Mouse (Mus musculus) hindbrain, embryonic 15.5 days (tissue): ENCODE results near the gene Eif2ak1. TPM values are rescaled to one million over a fixed set of nuclear protein-coding genes. Genes with fewer than 3 reads are reported as not detected.
"Not testable (repeated sequence)": the region's sequence is repeated elsewhere in the genome, so short reads cannot be mapped to it uniquely, and the experiment has no call there.

Experiments used
- ATAC-seq: fragments of 200-750 bp; cut with Nextera tagmentation; 2 replicates; pipeline ENCODE4 v1.8.0; 2017; ENCODE audit warnings: low read depth, moderate number of reproducible peaks, moderate TSS enrichment; ENCODE audit not compliant: low FRiP score
- H3K27ac ChIP-seq: fragments of 300-500 bp; sonication (generic); replicated peaks from 2 replicates; pipeline ENCODE4 v1.5.1; 2015; ENCODE audit warnings: mild to moderate bottlenecking, inconsistent platforms
- H3K27me3 ChIP-seq: fragments of 300-500 bp; sonication (generic); 2 replicates; pipeline ENCODE4 v1.6.1; 2015; ENCODE audit warnings: control low read depth, inconsistent platforms
- H3K36me3 ChIP-seq: fragments of 300-500 bp; sonication (generic); 2 replicates; pipeline ENCODE4 v1.6.1; 2015; ENCODE audit warnings: control low read depth, inconsistent platforms
- H3K4me1 ChIP-seq: fragments of 300-500 bp; sonication (generic); replicated peaks from 2 replicates; pipeline ENCODE4 v1.6.1; 2015; ENCODE audit warnings: control low read depth, inconsistent platforms
- H3K4me2 ChIP-seq: fragments of 300-500 bp; sonication (generic); 2 replicates; pipeline ENCODE4 v1.6.1; 2015; ENCODE audit warnings: moderate library complexity, mild to moderate bottlenecking, inconsistent platforms
- H3K4me3 ChIP-seq: fragments of 300-500 bp; sonication (generic); 2 replicates; pipeline ENCODE4 v1.5.1; 2015; ENCODE audit warnings: mild to moderate bottlenecking, inconsistent platforms
- H3K9ac ChIP-seq: fragments of 300-500 bp; sonication (generic); 2 replicates; pipeline ENCODE4 v1.6.1; 2015; ENCODE audit warnings: inconsistent platforms
- H3K9me3 ChIP-seq: fragments of 300-500 bp; sonication (generic); 2 replicates; pipeline ENCODE4 v1.6.1; 2016; ENCODE audit warnings: control low read depth, inconsistent platforms
- WGBS: fragments of 180-500 bp; shearing (Covaris S2); methylation state at CpG from one replicate; pipeline ENCODE4 v1.1.7; 2015; 5-methylcytosine and 5-hydroxymethylcytosine counted together
- polyA plus RNA-seq: library from polyadenylated mRNA; unstranded; fragments of >200 nt; fragmentation: Nextera tagmentation; extraction: Ambion mirVana; gene quantifications from 2 replicates; pipeline ENCODE4 v1.2.1, GENCODE M21; 2015

Eif2ak1 gene
- polyA plus RNA-seq = 43.3 and 49.0 TPM in 2 replicates

DNA sequence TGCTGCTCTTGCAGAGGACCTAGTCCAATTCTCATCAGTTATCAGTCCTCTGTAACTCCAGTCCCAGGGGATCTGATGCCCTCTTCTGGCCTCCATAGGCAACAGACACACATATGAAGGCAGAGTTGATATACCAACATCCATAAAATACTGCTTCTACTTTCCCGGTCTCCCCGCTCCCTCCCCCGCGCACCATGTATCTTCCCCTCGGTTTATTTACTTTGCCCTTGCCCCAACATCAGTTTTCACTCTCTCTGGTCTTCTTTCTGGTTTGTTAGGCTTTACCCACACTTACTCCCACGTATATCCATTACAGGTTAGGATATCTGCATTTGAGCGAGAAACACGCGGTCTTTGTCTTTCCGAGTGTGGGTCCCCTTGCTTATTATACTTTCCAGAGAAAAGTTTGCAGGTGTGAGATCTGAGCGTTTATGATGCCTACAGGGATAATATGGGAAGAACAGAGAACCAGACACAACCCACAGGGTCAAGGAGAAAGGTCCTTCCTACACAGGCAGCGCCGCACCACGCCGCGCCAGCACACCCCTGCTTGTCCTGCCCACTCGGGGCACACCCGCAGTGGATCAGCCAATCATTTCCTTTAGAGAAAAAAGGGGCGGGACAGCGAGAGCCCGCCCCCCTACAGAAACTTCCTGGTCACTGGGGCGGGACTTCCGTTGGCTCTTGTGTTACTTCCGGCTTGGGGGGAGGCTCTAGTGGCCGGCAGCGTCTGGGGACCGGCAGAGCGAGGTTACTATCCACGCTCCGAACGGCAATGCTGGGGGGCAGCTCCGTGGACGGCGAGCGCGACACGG lies at the start of gene Eif2ak1:
Gene Eif2ak1 (plus strand): TSS at position 673 of the 815 bp plus-strand sequence.
- peaks cover 16% of the 10 kb centered on the region for H3K4me1 ChIP-seq
- WGBS = under 1% methylated on average over 37 of the region's 37 CpGs
- H3K9me3 ChIP-seq = no peaks in the 10 kb centered on the region
- H3K27me3 ChIP-seq = no peaks in the 10 kb centered on the region
- ATAC-seq = peak; percentile 99
- peak within 1 kb of the TSS; percentile 75 for H3K9ac ChIP-seq
- H3K4me2 ChIP-seq = peak within 1 kb of the TSS; percentile 63
- H3K27ac ChIP-seq = peak within 1 kb of the TSS; percentile 77
- no peaks in the 10 kb centered on the region for H3K36me3 ChIP-seq
- peak within 1 kb of the TSS; percentile 69 for H3K4me3 ChIP-seq

DNA sequence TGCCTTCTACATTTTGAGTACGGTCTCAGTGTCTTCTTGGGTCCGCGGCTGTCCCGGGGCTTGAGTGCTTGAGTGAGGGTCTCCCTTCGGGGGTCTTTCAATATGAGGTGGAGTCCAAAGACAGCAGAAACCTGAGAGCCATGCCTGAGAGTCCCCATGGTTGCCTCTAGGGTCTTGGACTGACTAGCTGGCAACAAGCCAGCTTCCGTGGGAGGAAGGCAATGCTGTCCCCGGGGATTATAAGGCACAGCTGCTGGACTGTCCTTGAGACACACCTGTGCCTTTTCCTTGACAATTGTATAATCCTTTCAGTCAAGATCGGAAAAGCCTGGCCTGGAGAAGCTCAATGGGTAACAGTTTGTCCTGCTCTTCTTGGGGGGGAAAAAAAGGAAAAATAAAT lies 35.6 kb upstream of the Eif2ak1 start:
- H3K27me3 ChIP-seq = no peaks in the 10 kb centered on the region
- no peaks in the 10 kb centered on the region for H3K36me3 ChIP-seq
- WGBS = 90% methylated on average over 8 of the region's 8 CpGs
- no peak overlapping the region for H3K27ac ChIP-seq
- no peak overlapping the region for H3K9ac ChIP-seq
- no peaks in the 10 kb centered on the region for H3K9me3 ChIP-seq
- no peak for ATAC-seq
- H3K4me2 ChIP-seq = no peak overlapping the region
- no peaks in the 10 kb centered on the region for H3K4me1 ChIP-seq
- H3K4me3 ChIP-seq = no peak overlapping the region

DNA sequence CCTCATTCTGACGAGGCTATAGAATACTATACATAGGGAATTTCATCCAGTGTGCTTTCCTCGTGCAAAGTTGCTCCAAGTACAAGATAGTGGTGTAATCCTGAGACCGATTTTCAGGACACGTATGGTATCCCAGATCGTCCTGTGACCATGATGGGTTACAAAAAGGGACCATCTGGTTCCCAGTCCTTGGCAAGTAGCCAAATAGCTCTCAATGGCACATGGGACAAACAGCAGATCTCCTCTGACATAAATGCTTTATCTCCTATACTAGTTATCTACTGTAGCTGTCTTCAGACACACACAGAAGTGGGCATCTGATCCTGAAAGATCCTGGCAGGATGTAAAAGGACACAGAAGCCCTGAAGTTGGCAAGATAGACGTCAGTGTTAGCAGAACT lies 32.2 kb upstream of the Eif2ak1 start:
- no peaks in the 10 kb centered on the region for H3K4me1 ChIP-seq
- no peak overlapping the region for H3K9ac ChIP-seq
- no peaks in the 10 kb centered on the region for H3K9me3 ChIP-seq
- no peak overlapping the region for H3K4me3 ChIP-seq
- H3K4me2 ChIP-seq = no peak overlapping the region
- no peaks in the 10 kb centered on the region for H3K27me3 ChIP-seq
- ATAC-seq = no peak
- H3K27ac ChIP-seq = no peak overlapping the region
- WGBS = 68% methylated on average over 6 of the region's 6 CpGs
- no peaks in the 10 kb centered on the region for H3K36me3 ChIP-seq

DNA sequence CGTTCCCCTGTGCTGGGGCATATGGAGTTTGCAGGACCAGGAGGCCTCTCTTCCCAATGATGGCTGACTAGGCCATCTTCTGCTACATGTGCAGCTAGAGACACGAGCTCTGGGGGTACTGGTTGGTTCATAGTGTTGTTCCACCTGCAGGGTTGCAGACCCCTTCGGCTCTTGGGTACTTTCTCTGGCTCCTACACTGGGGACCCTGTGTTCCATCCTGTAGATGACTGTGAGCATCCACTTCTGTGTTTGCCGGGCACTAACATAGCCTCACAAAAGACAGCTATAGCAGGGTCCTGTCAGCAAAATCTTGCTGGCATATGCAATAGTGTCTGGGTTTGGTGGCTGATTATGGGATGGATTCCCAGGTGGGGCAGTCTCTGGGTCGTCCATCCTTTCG lies 16.4 kb upstream of the Eif2ak1 start:
- not testable (repeated sequence) for ATAC-seq, H3K27ac ChIP-seq, H3K4me2 ChIP-seq, H3K4me1 ChIP-seq, H3K9me3 ChIP-seq, H3K36me3 ChIP-seq, H3K4me3 ChIP-seq, H3K9ac ChIP-seq, H3K27me3 ChIP-seq
- 91% methylated on average over 6 of the region's 6 CpGs for WGBS

DNA sequence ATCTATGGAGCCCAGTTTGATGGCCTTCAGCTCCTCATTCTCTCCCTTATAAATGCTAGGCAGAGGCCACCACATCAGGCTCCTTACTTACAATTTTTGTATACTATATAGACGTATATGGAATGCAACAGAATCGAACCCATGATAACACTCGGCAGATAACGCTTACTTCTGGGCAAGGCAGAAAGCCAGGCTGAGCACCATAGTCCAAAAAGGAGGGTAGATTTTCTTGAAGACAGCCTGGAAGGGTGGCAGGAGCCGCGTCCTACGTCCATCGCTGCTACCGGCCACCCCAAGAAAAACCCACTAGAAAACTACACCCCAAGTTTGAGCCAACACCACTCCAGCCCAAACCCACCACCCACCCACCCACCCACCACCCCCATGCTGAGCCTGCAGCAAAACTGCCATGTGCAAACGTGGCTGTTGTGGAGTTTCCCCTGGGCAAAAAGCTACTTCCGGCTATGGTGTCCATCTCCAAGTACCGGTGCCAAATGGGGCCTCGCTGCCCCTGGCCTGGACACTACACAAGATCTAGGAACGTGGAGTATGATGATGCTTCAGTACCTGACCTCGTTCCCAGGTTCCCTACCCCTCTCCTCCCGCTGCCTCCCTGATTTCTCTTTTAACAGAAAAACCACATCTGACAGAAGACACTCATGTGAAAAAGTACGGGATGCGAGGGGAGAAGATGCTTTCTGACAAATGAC lies 13.4 kb upstream of the Eif2ak1 start:
- H3K4me3 ChIP-seq = no peak overlapping the region
- no peaks in the 10 kb centered on the region for H3K27me3 ChIP-seq
- 87% methylated on average over 18 of the region's 18 CpGs for WGBS
- H3K4me2 ChIP-seq = no peak overlapping the region
- H3K27ac ChIP-seq = no peak overlapping the region
- H3K4me1 ChIP-seq = no peaks in the 10 kb centered on the region
- H3K9ac ChIP-seq = no peak overlapping the region
- H3K36me3 ChIP-seq = no peaks in the 10 kb centered on the region
- no peak for ATAC-seq
- no peaks in the 10 kb centered on the region for H3K9me3 ChIP-seq

DNA sequence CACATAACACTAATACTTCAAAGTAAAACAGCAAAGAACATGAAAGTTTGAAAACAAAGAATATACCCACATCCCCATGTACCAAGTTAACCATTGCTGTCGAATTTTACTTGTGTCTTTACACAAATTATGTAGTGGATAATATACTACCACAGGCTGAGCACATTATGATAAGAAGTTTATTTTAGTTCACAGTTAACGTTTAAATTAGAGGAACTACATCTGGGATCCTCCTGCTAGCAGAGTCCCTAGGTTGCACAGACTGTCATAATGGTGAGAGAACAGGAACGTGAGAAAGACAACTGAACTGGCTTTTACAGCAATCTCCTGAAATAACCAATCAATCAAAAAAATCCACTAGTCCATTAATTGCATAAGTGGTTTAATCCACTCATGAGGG lies 10.3 kb upstream of the Eif2ak1 start:
- 77% methylated on average over 3 of the region's 3 CpGs for WGBS

DNA sequence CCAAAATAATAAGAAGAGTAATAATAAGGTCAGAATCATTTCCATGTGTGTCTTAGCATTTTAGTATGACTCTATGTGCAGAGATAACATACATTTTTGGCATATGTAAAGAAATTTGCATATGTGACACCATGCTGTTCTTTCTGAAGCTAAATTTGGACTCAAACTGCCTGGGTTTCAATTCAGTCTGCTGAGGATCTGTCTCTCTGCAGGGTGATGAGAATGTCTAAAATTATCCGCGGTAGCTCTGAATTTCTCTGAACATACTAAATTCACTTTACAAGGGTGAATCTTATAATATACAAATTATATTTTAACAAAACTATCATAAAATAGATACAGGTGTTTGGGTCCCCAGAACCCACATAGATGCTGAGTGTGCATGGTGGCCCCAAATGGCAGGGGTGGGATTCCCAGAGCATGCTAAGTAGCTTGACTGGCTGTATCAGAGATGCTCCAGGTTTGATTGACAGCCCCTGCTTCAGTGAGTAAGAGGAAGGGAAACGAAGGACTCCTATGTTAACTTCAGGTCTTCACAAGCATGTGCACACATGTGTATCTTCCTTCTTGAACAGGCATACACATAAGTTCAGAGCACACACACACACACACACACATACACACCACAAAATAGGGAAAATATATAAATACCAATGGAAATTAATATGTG lies 8.0 kb upstream of the Eif2ak1 start:
- no peak for ATAC-seq
- no peak overlapping the region for H3K4me2 ChIP-seq
- no peak overlapping the region for H3K9ac ChIP-seq
- no peaks in the 10 kb centered on the region for H3K27me3 ChIP-seq
- no peaks in the 10 kb centered on the region for H3K4me1 ChIP-seq
- H3K9me3 ChIP-seq = no peaks in the 10 kb centered on the region
- H3K4me3 ChIP-seq = no peak overlapping the region
- H3K36me3 ChIP-seq = no peaks in the 10 kb centered on the region
- WGBS = 88% methylated on average over 3 of the region's 3 CpGs
- H3K27ac ChIP-seq = no peak overlapping the region

More for the DNA sequence above, 10.3 kb upstream of the Eif2ak1 start:
- Histone ChIP-seq H3K27ac (no peak overlapping the region), H3K9me3 (no peaks in the 10 kb centered on the region), H3K4me3 (no peak overlapping the region), H3K4me2 (no peak overlapping the region), H3K9ac (no peak overlapping the region), H3K4me1 (no peaks in the 10 kb centered on the region), H3K27me3 (no peaks in the 10 kb centered on the region), H3K36me3 (no peaks in the 10 kb centered on the region)
- no peak for ATAC-seq

DNA sequence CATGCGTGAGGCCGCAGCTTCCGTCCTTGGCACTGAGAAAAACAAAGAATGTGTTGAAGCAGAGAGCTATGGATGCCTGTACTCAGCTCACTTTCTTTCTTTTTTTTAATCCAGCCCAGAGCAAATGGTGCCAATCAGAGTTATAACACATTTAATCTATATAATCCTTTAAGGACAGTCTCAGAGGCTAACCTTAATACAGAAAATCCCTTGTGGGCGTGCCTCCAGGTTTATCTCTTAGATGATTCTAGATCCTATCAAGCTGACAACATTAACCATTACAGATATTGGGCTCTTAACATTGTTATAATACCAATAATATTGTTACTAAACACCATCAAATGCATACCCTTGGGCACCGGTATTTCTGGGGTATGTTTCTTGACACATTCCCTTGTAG lies 5.9 kb upstream of the Eif2ak1 start:
- Histone ChIP-seq H3K4me1 (no peaks in the 10 kb centered on the region), H3K27me3 (no peaks in the 10 kb centered on the region), H3K9ac (no peak overlapping the region), H3K27ac (no peak overlapping the region), H3K4me2 (no peak overlapping the region), H3K4me3 (no peak overlapping the region), H3K9me3 (no peaks in the 10 kb centered on the region), H3K36me3 (no peaks in the 10 kb centered on the region)
- no peak for ATAC-seq
- WGBS = 93% methylated on average over 5 of the region's 5 CpGs

DNA sequence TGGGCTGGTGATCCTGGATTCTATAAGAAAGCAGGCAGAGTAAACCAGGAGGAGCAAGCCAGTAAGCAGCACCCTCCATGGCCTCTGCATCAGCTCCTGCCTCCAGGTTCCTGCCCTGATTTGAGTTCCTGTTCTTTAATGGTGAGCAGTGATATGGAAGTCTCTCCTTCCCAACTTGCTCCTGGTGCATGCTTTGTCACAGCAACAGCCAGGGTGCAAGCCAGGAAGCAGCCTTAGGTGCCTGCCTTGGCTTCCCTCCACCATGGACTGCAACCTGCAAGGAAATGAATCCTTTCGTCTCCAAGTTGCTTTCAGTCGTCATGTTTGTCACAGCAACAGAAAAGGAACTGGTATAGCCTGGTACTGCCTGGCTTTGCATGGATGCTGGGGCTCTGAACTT lies 3.0 kb upstream of the Eif2ak1 start:
- Histone ChIP-seq H3K36me3 (no peaks in the 10 kb centered on the region), H3K27ac (no peak overlapping the region), H3K4me2 (no peak overlapping the region), H3K27me3 (no peaks in the 10 kb centered on the region), H3K4me1 (peaks cover 12% of the 10 kb centered on the region), H3K9me3 (no peaks in the 10 kb centered on the region), H3K9ac (no peak overlapping the region), H3K4me3 (no peak overlapping the region)
- ATAC-seq = no peak
- WGBS = 78% methylated on average over 2 of the region's 2 CpGs

DNA sequence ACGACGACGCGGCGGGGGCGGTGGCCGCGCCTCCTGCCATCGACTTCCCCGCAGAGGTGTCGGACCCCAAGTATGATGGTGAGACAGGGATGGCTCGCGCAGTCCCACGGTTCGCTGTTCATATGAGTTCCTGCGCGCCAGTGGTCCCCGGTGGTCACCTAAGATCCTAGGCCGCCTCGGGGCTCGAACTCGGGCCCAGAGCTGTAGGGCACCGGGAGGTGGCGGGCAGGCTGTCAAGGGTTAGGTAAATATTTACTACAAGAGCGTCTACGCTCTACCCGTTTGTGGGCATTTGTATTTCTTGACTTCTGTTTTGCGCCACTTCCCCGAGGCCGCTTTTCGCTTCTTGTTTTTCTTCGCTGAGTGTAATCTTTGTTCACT lies 333 bp downstream of the Eif2ak1 start:
- peaks cover 16% of the 10 kb centered on the region for H3K4me1 ChIP-seq
- WGBS = under 1% methylated on average over 25 of the region's 32 CpGs

DNA sequence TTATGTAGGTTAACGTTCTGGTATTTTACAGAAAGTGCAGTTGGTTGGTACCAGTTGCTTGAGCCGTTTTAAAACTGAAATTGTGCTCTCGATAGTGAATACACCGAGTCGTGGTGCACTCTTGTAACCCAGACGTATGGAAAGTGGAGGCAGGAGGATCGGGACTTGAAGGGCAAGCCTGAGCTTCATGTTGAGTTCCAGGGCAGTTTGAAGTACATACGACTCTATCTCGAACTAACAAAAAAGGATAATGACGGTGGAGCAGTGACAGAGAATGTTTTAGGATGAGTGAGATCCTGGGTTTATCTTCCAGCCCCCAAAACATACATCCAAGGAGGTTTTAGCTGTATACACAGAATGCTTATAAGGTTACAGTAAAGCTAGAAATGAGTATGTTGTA lies 873 bp downstream of the Eif2ak1 start:
- H3K27ac ChIP-seq = no peak overlapping the region
- no peak for ATAC-seq
- no peaks in the 10 kb centered on the region for H3K9me3 ChIP-seq
- H3K4me2 ChIP-seq = peak overlapping the region; percentile 63
- peak overlapping the region; percentile 75 for H3K9ac ChIP-seq
- 12% methylated on average over 10 of the region's 10 CpGs for WGBS
- peaks cover 16% of the 10 kb centered on the region for H3K4me1 ChIP-seq
- no peaks in the 10 kb centered on the region for H3K36me3 ChIP-seq
- H3K4me3 ChIP-seq = peak overlapping the region; percentile 69
- no peaks in the 10 kb centered on the region for H3K27me3 ChIP-seq

More for the DNA sequence above, 333 bp downstream of the Eif2ak1 start:
- H3K4me3 ChIP-seq = peak overlapping the region; percentile 69
- H3K9me3 ChIP-seq = no peaks in the 10 kb centered on the region
- peak overlapping the region; percentile 75 for H3K9ac ChIP-seq
- H3K4me2 ChIP-seq = peak overlapping the region; percentile 63
- peak; percentile 82 for ATAC-seq
- H3K27ac ChIP-seq = peak overlapping the region; percentile 66
- H3K27me3 ChIP-seq = no peaks in the 10 kb centered on the region
- no peaks in the 10 kb centered on the region for H3K36me3 ChIP-seq

DNA sequence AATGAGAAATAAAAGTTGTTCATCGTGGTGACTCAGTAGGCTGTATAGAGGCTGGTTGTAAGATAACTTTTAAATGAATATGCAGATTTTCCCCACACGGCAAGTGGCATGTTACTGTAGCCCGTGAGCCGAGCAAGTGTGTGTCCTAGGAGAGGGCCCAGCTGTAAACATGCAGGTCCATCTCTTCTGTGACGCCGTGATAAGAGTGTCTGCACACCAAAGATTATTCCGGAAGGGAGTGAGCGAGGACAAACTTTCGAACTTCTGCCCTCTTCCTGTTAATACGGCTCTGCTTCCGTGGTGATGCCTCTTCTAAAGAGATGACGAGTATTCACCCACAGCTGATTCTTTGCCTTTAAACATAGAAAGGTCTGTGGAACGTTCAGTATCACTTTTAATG lies 1.4 kb downstream of the Eif2ak1 start:
- H3K27me3 ChIP-seq = no peaks in the 10 kb centered on the region
- 88% methylated on average over 13 of the region's 13 CpGs for WGBS
- no peak overlapping the region for H3K9ac ChIP-seq
- H3K9me3 ChIP-seq = no peaks in the 10 kb centered on the region
- ATAC-seq = no peak
- H3K27ac ChIP-seq = no peak overlapping the region
- no peaks in the 10 kb centered on the region for H3K36me3 ChIP-seq
- H3K4me1 ChIP-seq = peaks cover 16% of the 10 kb centered on the region
- H3K4me2 ChIP-seq = peak overlapping the region; percentile 63
- peak overlapping the region; percentile 69; the same call in 1 of the 2 replicates for H3K4me3 ChIP-seq
